Mouse (Mus musculus): ENCODE results near the gene Lrig2.
A peak's percentile ranks its signal among the peaks of the same experiment; 100 is the strongest.
"Not testable (repeated sequence)": the region's sequence is repeated elsewhere in the genome, so short reads cannot be mapped to it uniquely, and the experiment has no call there.

The Lrig2 gene

GRCm38 (mm10) chr3:104432651-104433050, 79.1 kb downstream of the Lrig2 start:
- DNase-seq (ENCODE audit: low read depth, low spot score) = no peak

- DNase-seq (ENCODE audit: low read depth, low spot score) = no peak
These were observed 79.9 kb downstream of the Lrig2 start for GRCm38 (mm10) chr3:104431848-104432159.

- DNase-seq (ENCODE audit: low read depth, low spot score) = no peak
These were observed 80.4 kb downstream of the Lrig2 start for GRCm38 (mm10) chr3:104431156-104431847.

- DNase-seq (ENCODE audit: low read depth, low spot score) = not testable (repeated sequence)
These were observed 84.4 kb downstream of the Lrig2 start for GRCm38 (mm10) chr3:104427354-104427753.

GRCm38 (mm10) chr3:104424346-104424745, 87.4 kb downstream of the Lrig2 start:
- no peak for DNase-seq (ENCODE audit: low read depth, low spot score)

GRCm38 (mm10) chr3:104420929-104421328, 90.8 kb downstream of the Lrig2 start:
- no peak for DNase-seq (ENCODE audit: low read depth, low spot score)

- no peak for DNase-seq (ENCODE audit: low read depth, low spot score)
These were observed 91.7 kb downstream of the Lrig2 start for GRCm38 (mm10) chr3:104419990-104420389.

- DNase-seq (ENCODE audit: low read depth, low spot score) = no peak
These were observed 94.9 kb downstream of the Lrig2 start for GRCm38 (mm10) chr3:104416806-104417205.

- DNase-seq (ENCODE audit: low read depth, low spot score) = no peak
These were observed 99.2 kb downstream of the Lrig2 start for GRCm38 (mm10) chr3:104412482-104412881.

GRCm38 (mm10) chr3:104407506-104407905, 104.2 kb downstream of the Lrig2 start:
- DNase-seq (ENCODE audit: low read depth, low spot score) = no peak

GRCm38 (mm10) chr3:104403582-104403981, 108.1 kb downstream of the Lrig2 start:
- DNase-seq (ENCODE audit: low read depth, low spot score) = no peak

- DNase-seq (ENCODE audit: low read depth, low spot score) = no peak
These were observed 110.5 kb downstream of the Lrig2 start for GRCm38 (mm10) chr3:104401176-104401575.

GRCm38 (mm10) chr3:104400126-104400525, 111.6 kb downstream of the Lrig2 start:
- DNase-seq (ENCODE audit: low read depth, low spot score) = no peak

- no peak for DNase-seq (ENCODE audit: low read depth, low spot score)
These were observed 112.2 kb downstream of the Lrig2 start for GRCm38 (mm10) chr3:104399296-104400045.

GRCm38 (mm10) chr3:104397316-104397715, 114.4 kb downstream of the Lrig2 start:
- DNase-seq (ENCODE audit: low read depth, low spot score) = no peak

GRCm38 (mm10) chr3:104396736-104397081, 115.0 kb downstream of the Lrig2 start:
- DNase-seq (ENCODE audit: low read depth, low spot score) = no peak

- peak; percentile 16 for DNase-seq (ENCODE audit: low read depth, low spot score)
These were observed 115.5 kb downstream of the Lrig2 start for GRCm38 (mm10) chr3:104396067-104396735.

- no peak for DNase-seq (ENCODE audit: low read depth, low spot score)
These were observed 121.6 kb downstream of the Lrig2 start for GRCm38 (mm10) chr3:104390072-104390471.

- DNase-seq (ENCODE audit: low read depth, low spot score) = no peak
These were observed 122.3 kb downstream of the Lrig2 start for GRCm38 (mm10) chr3:104389449-104389848.

- no peak for DNase-seq (ENCODE audit: low read depth, low spot score)
These were observed 126.1 kb downstream of the Lrig2 start for GRCm38 (mm10) chr3:104385587-104385986.

GRCm38 (mm10) chr3:104383681-104384341, 127.9 kb downstream of the Lrig2 start:
- DNase-seq (ENCODE audit: low read depth, low spot score) = peak; percentile 65

GRCm38 (mm10) chr3:104378228-104378627, 133.5 kb downstream of the Lrig2 start:
- no peak for DNase-seq (ENCODE audit: low read depth, low spot score)
